Comparison of ENCODE assay signal across 23 mouse cellular contexts in genomic region chr6:17811531-17811930, GRCm38 (mm10).
DNase-seq lines count a peak whose midpoint lies in the region; ATAC-seq and TF ChIP-seq lines count a peak whose summit lies in the region.
"Had no signal": no experiment of that assay in that cellular context is flagged by ENCODE, and none has a peak within 500 bp of the region (broad histone marks: within the 10 kb centered on the region; RNA-seq: fewer than 3 reads in every experiment).

No protein-coding gene starts in this region.

- no peaks in the 10 kb centered on the region for H3K9me3 ChIP-seq in heart, embryonic 12.5 days (replicated peaks)
- no peaks in the 10 kb centered on the region for H3K9me3 ChIP-seq in MEL (replicated peaks; ENCODE audit: insufficient read depth, low read length)
- H3K9me3 ChIP-seq in intestine, embryonic 16.5 days (ENCODE audit: control insufficient read depth, low read length): no peaks in the 10 kb centered on the region
- H3K9me3 ChIP-seq: forebrain, embryonic 10.5 days; forebrain, embryonic 13.5 days; heart, embryonic 13.5 days had no signal

- no peak overlapping the region for H3K9ac ChIP-seq in heart, adult 2 months (ENCODE audit: low read depth, low read length)
- no peak overlapping the region for H3K9ac ChIP-seq in heart, embryonic 12.5 days
- no peak overlapping the region for H3K9ac ChIP-seq in MEL (ENCODE audit: control insufficient read depth, low read depth, low read length, poor library complexity, severe bottlenecking)
- no peak overlapping the region for H3K9ac ChIP-seq in intestine, embryonic 16.5 days (ENCODE audit: low read depth, low read length)
- H3K9ac ChIP-seq: forebrain, embryonic 13.5 days; heart, embryonic 13.5 days; hindbrain, embryonic 14.5 days had no signal

- H3K27me3 ChIP-seq in heart, adult 2 months (ENCODE audit: control insufficient read depth, insufficient read depth, low read length): no peaks in the 10 kb centered on the region
- H3K27me3 ChIP-seq in heart, embryonic 12.5 days (replicated peaks): no peaks in the 10 kb centered on the region
- H3K27me3 ChIP-seq in MEL (ENCODE audit: control insufficient read depth in 1 of 2, insufficient read depth in 2 of 2, low read length in 2 of 2): no peaks in the 10 kb centered on the region
- no peaks in the 10 kb centered on the region for H3K27me3 ChIP-seq in intestine, embryonic 16.5 days (replicated peaks; ENCODE audit: control insufficient read depth, insufficient read depth, low read length)
- H3K27me3 ChIP-seq: forebrain, embryonic 13.5 days; heart, embryonic 13.5 days; Patski had no signal

- ATAC-seq in heart, embryonic 12.5 days (ENCODE audit: insufficient number of reproducible peaks, low FRiP score): no peak
- ATAC-seq in intestine, embryonic 16.5 days: peak; percentile 94
- ATAC-seq in activated CD4-positive, CD25-positive, alpha-beta regulatory T cell, adult 4 months: no peak
- ATAC-seq: forebrain, embryonic 13.5 days; forebrain, embryonic 16.5 days; hindbrain, postnatal 0 days; inflammation-experienced regulatory T-cells, adult 6 months had no signal

- no peak for TF ChIP-seq POLR2A in heart, adult 2 months (IDR thresholded peaks at IDR 0.05; ENCODE audit: insufficient read depth, low read depth, low read length)
- no peak for TF ChIP-seq POLR2A in MEL (IDR thresholded peaks at IDR 0.05; ENCODE audit: control insufficient read depth in 1 of 2, insufficient read depth in 1 of 2, low read depth in 1 of 2, low read length in 2 of 2, poor library complexity in 1 of 2)

- no peak for TF ChIP-seq CTCF in heart, adult 2 months (IDR thresholded peaks at IDR 0.05)
- TF ChIP-seq CTCF in MEL (IDR thresholded peaks at IDR 0.05 in 2 of 3, conservative IDR thresholded peaks at IDR 0.05 in 1 of 3; ENCODE audit: control insufficient read depth in 1 of 3, insufficient read depth in 1 of 3, low read depth in 2 of 3, low read length in 3 of 3, poor library complexity in 1 of 3, severe bottlenecking in 1 of 3): no peak

- TF ChIP-seq EP300 in heart, adult 2 months (IDR thresholded peaks at IDR 0.05; ENCODE audit: insufficient read depth, low read depth, low read length): no peak
- TF ChIP-seq EP300 in MEL (IDR thresholded peaks at IDR 0.05; ENCODE audit: low read depth in 1 of 2, low read length in 2 of 2): no peak

- no peak overlapping the region for H3K4me3 ChIP-seq in heart, adult 2 months
- H3K4me3 ChIP-seq in heart, embryonic 12.5 days: no peak overlapping the region
- no peak overlapping the region for H3K4me3 ChIP-seq in MEL (ENCODE audit: control insufficient read depth in 1 of 2, insufficient read depth in 1 of 2, low read depth in 2 of 2, low read length in 2 of 2)
- no peak overlapping the region for H3K4me3 ChIP-seq in intestine, embryonic 16.5 days (ENCODE audit: low read length)
- H3K4me3 ChIP-seq: forebrain, embryonic 10.5 days; forebrain, embryonic 13.5 days; heart, embryonic 13.5 days had no signal

- H3K27ac ChIP-seq in heart, adult 2 months: peak overlapping the region; percentile 29
- H3K27ac ChIP-seq in heart, embryonic 12.5 days (ENCODE audit: poor library complexity, severe bottlenecking): no peak overlapping the region
- no peak overlapping the region for H3K27ac ChIP-seq in MEL (ENCODE audit: control insufficient read depth, low read depth, low read length)
- no peak overlapping the region for H3K27ac ChIP-seq in intestine, embryonic 16.5 days (ENCODE audit: low read length)
- H3K27ac ChIP-seq: forebrain, embryonic 10.5 days; forebrain, embryonic 13.5 days; hindbrain, embryonic 14.5 days; hindbrain, postnatal 0 days had no signal

- DNase-seq in heart, adult 2 months: no peak
- no peak for DNase-seq in MEL (ENCODE audit: low read depth, low spot score)
- DNase-seq in cerebellum, adult 8-10 months: no peak
- DNase-seq: adrenal gland, adult 2 months; adrenal gland, postnatal 14 days; cerebellum, adult 11 months; cerebellum, adult 2 months; cerebellum, postnatal 14 days; gastrocnemius, postnatal 10 days; gastrocnemius, postnatal 36 days; heart, postnatal 14 days; heart, postnatal 4 days had no signal

- H3K4me2 ChIP-seq in heart, embryonic 12.5 days: no peak overlapping the region
- H3K4me2 ChIP-seq in intestine, embryonic 16.5 days (ENCODE audit: low read depth, low read length): no peak overlapping the region
- H3K4me2 ChIP-seq: forebrain, embryonic 13.5 days; heart, embryonic 13.5 days; hindbrain, embryonic 14.5 days had no signal

- intact Hi-C loops in heart, adult 2 months (cut with DNase I): no loop called here

- no peaks in the 10 kb centered on the region for H3K36me3 ChIP-seq in heart, adult 2 months (ENCODE audit: control insufficient read depth, insufficient read depth, low read length)
- H3K36me3 ChIP-seq in heart, embryonic 12.5 days: no peaks in the 10 kb centered on the region
- peaks cover 1 to 11% of the 10 kb centered on the region in 2 experiments; a peak in 2 of 4 replicates for H3K36me3 ChIP-seq in MEL (ENCODE audit: control insufficient read depth in 1 of 2, insufficient read depth in 2 of 2, low read length in 2 of 2)
- H3K36me3 ChIP-seq in intestine, embryonic 16.5 days (ENCODE audit: control insufficient read depth, insufficient read depth, low read length): no peaks in the 10 kb centered on the region
- H3K36me3 ChIP-seq: forebrain, embryonic 10.5 days; heart, embryonic 13.5 days had no signal

- peaks cover 3% of the 10 kb centered on the region for H3K4me1 ChIP-seq in heart, adult 2 months (ENCODE audit: control insufficient read depth, insufficient read depth, low read length)
- H3K4me1 ChIP-seq in heart, embryonic 12.5 days (replicated peaks): peaks cover 33% of the 10 kb centered on the region
- H3K4me1 ChIP-seq in MEL (ENCODE audit: control insufficient read depth in 1 of 2, insufficient read depth in 2 of 2, low read length in 2 of 2): peaks cover 3 to 7% of the 10 kb centered on the region in 2 experiments; a peak in 1 of 4 replicates
- H3K4me1 ChIP-seq in intestine, embryonic 16.5 days (ENCODE audit: control insufficient read depth, insufficient read depth, low read length): peaks cover 3% of the 10 kb centered on the region; the same call in 1 of the 2 replicates

- TF ChIP-seq RAD21 in MEL (IDR thresholded peaks at IDR 0.05; ENCODE audit: low read depth, low read length): no peak

- no peaks in the 10 kb centered on the region; the same call in 1 of the 2 replicates for H3K79me2 ChIP-seq in heart, adult 2 months (replicated peaks; ENCODE audit: control insufficient read depth, insufficient read depth, low read length)
- no peaks in the 10 kb centered on the region; the same call in 1 of the 2 replicates for H3K79me2 ChIP-seq in MEL (ENCODE audit: control insufficient read depth, insufficient read depth, low read length, poor library complexity)

TF ChIP-seq in MEL, 35 proteins besides CTCF, POLR2A, EP300 and RAD21:
- TF ChIP-seq MAZ (IDR thresholded peaks at IDR 0.05; ENCODE audit: low read depth, low read length) (no peak), MAX (IDR thresholded peaks at IDR 0.05; ENCODE audit: low read length) (no peak), RCOR1 (IDR thresholded peaks at IDR 0.05; ENCODE audit: low read depth, low read length) (0 out of 2 replicates have a peak, but pooled peaks have one; percentile 14), TAL1 (IDR thresholded peaks at IDR 0.05; ENCODE audit: low read length) (no peak), ETS1 (IDR thresholded peaks at IDR 0.05; ENCODE audit: low read depth, low read length) (no peak)
